Mouse (Mus musculus) thymus, postnatal 10 days (tissue): Measurements from ENCODE around the gene Gm37240.

ENCODE experiments used
- DNase-seq, 2 experiments: peaks; one replicate each; pipeline ENCODE4 v3.0.0; 2021; ENCODE audit warnings: low spot score in 2 of 2

Gm37240 gene

DNA sequence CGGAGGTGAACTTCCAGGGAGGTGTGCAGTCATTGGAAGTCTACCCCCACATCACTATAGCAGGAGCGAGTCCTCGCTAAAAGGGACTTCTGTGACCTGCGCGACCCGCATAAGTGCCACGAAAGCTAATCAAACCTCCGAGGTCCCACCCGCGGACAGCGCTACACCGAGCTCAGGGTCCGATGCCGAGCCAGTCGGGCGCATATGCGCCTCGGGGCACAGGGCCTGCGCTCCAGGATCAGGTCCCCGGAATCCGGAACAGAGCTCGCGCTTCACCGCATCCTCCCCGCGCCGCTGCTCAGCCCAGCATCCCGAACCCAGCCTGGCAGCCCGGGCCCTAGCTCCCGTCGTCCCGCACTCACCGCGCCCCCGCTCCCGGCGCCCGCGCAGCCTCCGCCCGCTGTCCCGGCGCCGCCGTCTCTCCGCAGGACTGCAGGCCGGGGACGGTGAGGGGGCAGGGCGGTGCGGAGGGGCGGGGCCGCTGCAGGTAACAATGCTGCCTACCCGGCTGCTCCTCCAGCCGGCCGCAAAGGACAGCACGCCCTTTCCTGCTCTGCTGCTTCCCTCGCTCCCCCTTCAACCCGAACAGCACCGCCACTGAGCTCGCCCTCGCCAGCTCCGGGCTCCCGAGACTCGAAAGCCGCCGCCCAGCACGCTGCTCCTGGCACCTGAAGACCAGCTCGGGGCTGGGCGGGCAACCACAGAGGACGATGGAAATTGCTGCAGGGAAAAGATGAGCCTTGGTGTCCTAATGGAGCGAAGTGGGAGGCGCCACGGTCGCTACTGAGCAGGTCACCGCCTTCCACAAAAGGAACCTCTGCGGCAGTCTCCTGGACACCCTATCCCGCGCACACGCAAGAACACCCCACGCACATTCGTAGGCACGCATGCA lies 1407.1 kb downstream of the Gm37240 start, which contains the start of gene Fhdc1:
TSS of gene Fhdc1 (minus strand) at position 424 of the 892 bp plus-strand sequence.
- peak in 1 of 2 experiments; percentile 17 for DNase-seq

DNA sequence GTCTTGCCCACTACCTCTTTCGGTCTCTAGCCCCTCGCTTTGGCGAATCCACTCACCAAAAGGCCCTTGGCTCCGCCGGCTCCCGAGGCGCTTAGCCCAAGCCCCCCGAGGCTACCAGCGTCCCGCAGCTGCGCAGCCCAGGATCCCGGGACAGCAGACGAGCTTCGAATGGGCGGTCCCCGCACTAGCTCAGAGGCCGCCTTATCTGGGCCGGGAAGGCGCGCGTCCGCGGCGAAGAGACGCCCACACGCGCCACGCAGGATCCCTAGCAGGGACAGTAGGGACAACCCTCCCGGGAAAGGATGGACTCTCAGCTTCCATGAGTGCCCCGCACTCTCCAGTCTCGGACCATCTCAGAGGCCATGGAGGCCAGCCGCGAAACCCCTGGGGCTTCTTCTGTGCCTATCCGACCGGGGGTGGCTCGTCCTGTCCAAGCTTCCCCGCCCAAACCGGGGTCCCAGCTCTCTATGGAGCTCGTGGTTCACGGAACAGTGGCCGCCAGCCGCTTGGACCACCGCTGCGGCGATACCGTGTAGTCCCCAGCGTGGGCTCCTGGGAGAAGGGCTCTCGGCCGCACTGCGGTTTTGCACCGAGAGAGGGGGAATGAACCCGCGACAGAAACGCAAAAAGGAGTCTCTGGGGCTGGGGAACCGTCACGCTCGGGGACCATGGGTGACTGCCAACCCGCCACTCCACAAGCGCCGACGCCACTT lies 1407.9 kb downstream of the Gm37240 start:
- no peak for DNase-seq

GRCm38 (mm10) chr3:84478896-84479292 lies 1408.4 kb downstream of the Gm37240 start:
- no peak for DNase-seq

GRCm38 (mm10) chr3:84478195-84478594 lies 1409.1 kb downstream of the Gm37240 start:
- DNase-seq: no peak

DNA sequence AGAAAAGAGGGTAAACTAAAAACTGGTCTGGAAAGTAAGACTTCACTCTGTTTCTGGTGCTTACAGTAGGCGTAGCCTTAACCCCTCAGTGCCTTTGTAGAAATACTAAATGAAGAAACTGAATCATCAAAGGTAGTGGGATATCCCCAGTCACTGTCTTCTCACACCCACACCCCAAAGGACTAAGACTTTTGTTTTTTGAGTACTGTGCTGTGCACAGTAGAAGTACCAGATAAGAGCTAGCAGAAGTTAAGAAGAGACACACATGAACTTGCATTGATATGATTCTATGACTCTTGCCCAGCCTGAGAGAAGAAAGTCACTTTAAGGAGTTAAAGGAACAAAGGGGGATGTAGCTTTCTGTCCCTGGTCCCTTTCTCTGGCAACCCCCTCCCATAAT lies 1409.8 kb downstream of the Gm37240 start:
- no peak for DNase-seq

- no peak for DNase-seq
Measured at GRCm38 (mm10) chr3:84474981-84475775, 1412.1 kb downstream of the Gm37240 start.

DNA sequence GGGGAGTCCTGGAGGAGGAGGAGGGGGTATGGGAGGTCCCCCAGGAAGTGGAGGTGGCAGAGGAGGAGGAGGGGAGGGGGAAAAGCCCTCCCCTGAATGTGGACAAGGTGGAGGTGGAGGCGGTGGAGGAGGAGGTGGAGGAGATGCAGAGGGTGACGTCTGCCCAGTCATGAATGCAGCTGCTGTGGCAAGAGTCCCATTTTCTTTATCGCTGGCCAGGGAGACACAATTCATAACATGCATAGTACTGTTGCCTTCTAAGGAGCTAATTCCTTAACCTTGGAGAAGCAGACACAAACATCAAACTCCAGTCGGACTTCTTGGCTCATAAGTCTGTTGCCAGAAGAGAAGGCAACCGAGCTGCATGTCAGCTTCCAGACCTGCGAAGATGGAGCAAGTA lies 1412.9 kb downstream of the Gm37240 start:
- no peak for DNase-seq

GRCm38 (mm10) chr3:84472955-84473354 lies 1414.4 kb downstream of the Gm37240 start:
- DNase-seq: no peak

DNA sequence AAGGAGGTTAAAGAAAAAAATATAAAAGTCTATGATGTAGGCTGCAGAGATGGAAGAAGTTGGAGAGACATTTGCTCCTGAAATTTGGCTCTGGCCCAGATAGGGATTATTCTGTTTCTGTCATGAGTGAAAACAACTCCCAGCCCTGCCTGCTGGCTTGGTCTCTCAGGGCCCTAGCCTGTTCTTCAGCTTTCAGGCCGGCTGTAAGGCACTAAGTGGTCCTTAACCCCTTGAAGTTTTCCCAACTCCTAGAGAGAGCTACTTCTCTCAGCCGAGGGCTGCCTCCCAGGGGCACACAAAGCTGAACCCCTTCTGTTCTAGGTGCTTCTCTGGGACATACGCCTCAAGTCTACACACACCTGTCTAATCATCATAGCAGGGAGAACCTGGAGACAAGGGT lies 1414.8 kb downstream of the Gm37240 start:
- no peak for DNase-seq

DNA sequence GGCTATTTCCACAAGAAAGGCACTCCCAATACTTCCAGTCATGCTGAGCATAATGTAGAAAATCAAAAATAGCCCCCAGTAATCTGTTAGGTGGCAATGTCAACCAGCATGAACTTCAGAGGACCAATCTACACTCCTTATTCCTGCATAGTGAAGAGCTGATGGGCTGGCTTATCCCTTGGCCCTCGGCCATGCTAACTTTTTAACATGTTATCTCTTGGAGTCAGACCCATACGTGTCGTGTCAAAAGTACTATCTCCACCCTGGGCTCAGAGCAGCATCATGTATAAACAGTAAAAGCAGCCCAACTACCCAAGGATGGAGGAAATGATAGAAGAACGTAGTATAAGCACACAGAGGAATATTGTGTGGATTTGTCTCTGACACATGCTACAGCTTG lies 1416.2 kb downstream of the Gm37240 start:
- DNase-seq: no peak

DNA sequence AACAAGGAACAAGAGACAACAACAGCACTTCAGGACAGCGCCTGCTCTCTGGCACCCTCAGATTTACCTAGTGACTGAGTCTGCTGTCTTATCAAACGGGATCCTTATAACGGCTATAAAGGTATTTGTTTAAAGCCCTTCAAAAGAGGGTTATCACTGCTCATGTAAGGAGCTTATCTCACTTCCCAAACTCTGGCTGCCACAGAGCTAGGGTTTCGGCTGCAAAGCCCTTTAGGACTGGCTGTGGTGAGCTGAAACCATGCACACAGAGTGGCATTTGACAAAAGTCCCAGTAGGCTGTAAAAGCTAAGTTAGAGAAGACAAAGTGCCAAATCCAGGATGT lies 1419.2 kb downstream of the Gm37240 start:
- no peak for DNase-seq

- no peak for DNase-seq
Measured at GRCm38 (mm10) chr3:84467419-84468110, 1419.8 kb downstream of the Gm37240 start.

GRCm38 (mm10) chr3:84465822-84466500 lies 1421.4 kb downstream of the Gm37240 start:
- no peak for DNase-seq

DNA sequence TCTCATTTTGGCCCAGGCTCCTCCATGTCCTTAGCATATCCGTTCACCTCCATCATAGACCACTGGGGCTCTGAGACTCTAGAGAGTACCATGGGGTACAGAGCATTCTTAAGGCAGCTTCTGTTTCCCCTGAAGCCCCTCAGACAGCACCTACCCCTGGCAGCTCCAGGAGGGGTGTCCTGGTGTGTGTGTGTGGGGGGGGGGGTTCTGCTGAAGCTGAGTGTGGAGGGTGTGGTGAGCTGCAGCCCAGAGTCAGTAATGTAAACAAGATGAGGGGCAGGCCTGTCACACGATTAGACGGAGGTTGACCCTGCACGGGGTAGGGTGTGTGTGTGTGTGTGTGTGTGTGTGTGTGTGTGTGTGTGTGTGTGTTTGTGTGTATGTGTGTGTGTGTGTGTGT lies 1425.6 kb downstream of the Gm37240 start:
- DNase-seq: no peak

DNA sequence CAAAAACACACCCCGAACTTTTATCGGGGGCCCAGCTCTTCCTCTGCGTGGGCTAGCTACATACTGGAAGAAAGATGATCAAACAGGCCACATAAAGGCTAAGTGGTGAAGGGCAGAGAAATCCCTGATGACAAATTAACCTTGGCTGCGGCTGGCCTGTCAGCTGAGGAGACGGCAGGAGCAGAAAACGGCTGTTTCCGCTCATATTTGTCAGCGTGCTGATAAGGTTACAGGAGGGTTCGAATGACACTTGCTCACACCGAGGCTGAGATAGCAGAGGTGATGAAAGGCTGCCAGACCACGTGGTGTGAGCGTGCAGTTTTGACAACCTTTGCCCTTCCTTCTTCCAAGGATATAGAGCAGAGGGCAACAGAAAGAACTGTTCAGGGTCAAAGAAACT lies 1426.4 kb downstream of the Gm37240 start:
- no peak for DNase-seq

DNA sequence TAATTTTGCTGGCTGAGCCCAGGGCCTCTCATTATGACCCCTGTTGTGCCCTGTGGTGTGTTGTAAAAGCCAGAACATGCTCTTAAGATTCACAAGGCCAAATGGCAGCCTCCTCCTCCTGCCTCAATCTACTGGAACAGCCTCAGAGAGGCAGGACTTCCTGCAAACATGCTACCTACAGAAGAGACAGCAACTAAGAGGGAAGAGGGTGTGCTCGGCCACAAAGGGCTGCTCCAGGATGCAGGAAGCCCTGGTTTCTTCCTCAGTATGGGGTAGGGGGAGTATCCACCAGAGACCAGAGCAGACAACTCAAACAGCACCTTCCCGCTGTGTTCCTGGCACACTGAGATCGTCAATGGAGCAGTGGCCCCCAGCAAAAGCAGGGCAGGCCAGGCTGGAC lies 1426.8 kb downstream of the Gm37240 start:
- DNase-seq: no peak

GRCm38 (mm10) chr3:84455733-84456417 lies 1431.4 kb downstream of the Gm37240 start:
- no peak for DNase-seq

GRCm38 (mm10) chr3:84450651-84451050 lies 1436.7 kb downstream of the Gm37240 start:
- DNase-seq: no peak

- DNase-seq: no peak
Measured at GRCm38 (mm10) chr3:84449015-84449414, 1438.3 kb downstream of the Gm37240 start.

- DNase-seq: no peak
Measured at GRCm38 (mm10) chr3:84447803-84448202, 1439.5 kb downstream of the Gm37240 start.
